Mouse (Mus musculus) CH12.LX (cell line): Measurements from ENCODE around the gene Rfx5. TPM values are rescaled to one million over a fixed set of nuclear protein-coding genes. Genes with fewer than 3 reads are reported as not detected.
"Not testable (repeated sequence)": the region's sequence is repeated elsewhere in the genome, so short reads cannot be mapped to it uniquely, and the experiment has no call there.

Experiments used
- DNase-seq: peaks from one replicate; pipeline ENCODE4 v3.0.0-alpha.2; 2013; ENCODE audit errors: extremely low read depth
- H3K27ac ChIP-seq: 2 replicates; pipeline ENCODE4 v1.5.1; 2012; ENCODE audit warnings: low read depth, mild to moderate bottlenecking, control low read depth, moderate library complexity; ENCODE audit not compliant: insufficient read depth
- H3K27me3 ChIP-seq: replicated peaks from 2 replicates; pipeline ENCODE3; 2012; ENCODE audit warnings: inconsistent platforms
- H3K36me3 ChIP-seq, 2 experiments: replicated peaks in 1 of 2; 2 replicates each; pipeline versions ENCODE3 to v1.6.1; 2012; ENCODE audit warnings: inconsistent platforms in 1 of 2, low read length in 1 of 2, mild to moderate bottlenecking in 1 of 2, mixed read lengths in 1 of 2, moderate library complexity in 1 of 2; ENCODE audit not compliant: control insufficient read depth in 1 of 2, insufficient read depth in 1 of 2
- H3K4me1 ChIP-seq, 2 experiments: 2 replicates each; pipeline ENCODE4 v1.6.1; 2012; ENCODE audit warnings: inconsistent platforms in 1 of 2, moderate library complexity in 1 of 2; ENCODE audit not compliant: insufficient read depth in 2 of 2, control insufficient read depth in 1 of 2
- H3K4me2 ChIP-seq: 2 replicates; pipeline ENCODE4 v1.6.1; 2012; ENCODE audit warnings: low read depth, mild to moderate bottlenecking, control low read depth; ENCODE audit not compliant: poor library complexity, insufficient read depth, severe bottlenecking
- H3K4me3 ChIP-seq, 3 experiments: fragments of 150-350 bp in 1 of 3; sonication (generic) in 1 of 3; replicated peaks in 1 of 3; 2 replicates each; pipeline versions ENCODE3 to v1.5.1; 2011 to 2012; ENCODE audit warnings: low read depth in 2 of 3, low read length in 2 of 3, mild to moderate bottlenecking in 2 of 3, moderate library complexity in 2 of 3, control low read depth in 1 of 3, improper control_type of control experiment in 1 of 3, inconsistent platforms in 1 of 3, mixed read lengths in 1 of 3; ENCODE audit not compliant: poor library complexity in 1 of 3
- H3K79me2 ChIP-seq: replicated peaks from 2 replicates; pipeline ENCODE4 v1.6.1; 2012; ENCODE audit warnings: mild to moderate bottlenecking, moderate library complexity; ENCODE audit not compliant: control insufficient read depth, poor library complexity, insufficient read depth, severe bottlenecking; ENCODE audit errors: extremely low read depth
- H3K9ac ChIP-seq: 2 replicates; pipeline ENCODE4 v1.6.1; 2012; ENCODE audit warnings: low read depth, mild to moderate bottlenecking, control low read depth, moderate library complexity; ENCODE audit not compliant: insufficient read depth
- H3K9me3 ChIP-seq: replicated peaks from 2 replicates; pipeline ENCODE3; 2012; ENCODE audit warnings: low read length, inconsistent platforms, mixed read lengths
- CHD1 ChIP-seq: IDR thresholded peaks from 2 replicates; pipeline ENCODE4 v1.6.1; 2012; ENCODE audit warnings: low read depth, low read length, improper control_type of control experiment, inconsistent platforms
- ETS1 ChIP-seq: conservative IDR thresholded peaks from 2 replicates; pipeline ENCODE4 v1.6.1; 2012; ENCODE audit warnings: low read depth, mild to moderate bottlenecking, inconsistent platforms, low read length, improper control_type of control experiment, moderate library complexity
- HCFC1 ChIP-seq: IDR thresholded peaks from 2 replicates; pipeline ENCODE4 v1.6.1; 2012; ENCODE audit warnings: low read depth, mild to moderate bottlenecking, inconsistent platforms, low read length, improper control_type of control experiment
- JUN ChIP-seq: IDR thresholded peaks from 2 replicates; pipeline ENCODE4 v1.6.1; 2011; ENCODE audit warnings: low read depth, mild to moderate bottlenecking, low read length, improper control_type of control experiment, moderate library complexity; ENCODE audit not compliant: insufficient read depth
- KAT2A ChIP-seq: IDR thresholded peaks from 2 replicates; pipeline ENCODE4 v1.6.1; 2012; ENCODE audit warnings: low read length, improper control_type of control experiment, inconsistent platforms; ENCODE audit not compliant: insufficient replicate concordance
- MXI1 ChIP-seq: IDR thresholded peaks from 2 replicates; pipeline ENCODE4 v1.6.1; 2011; ENCODE audit warnings: mild to moderate bottlenecking, low read depth, low read length, improper control_type of control experiment
- SIN3A ChIP-seq: IDR thresholded peaks from 2 replicates; pipeline ENCODE4 v1.6.1; 2012; ENCODE audit warnings: low read length, improper control_type of control experiment, inconsistent platforms
- SMC3 ChIP-seq: IDR thresholded peaks from 2 replicates; pipeline ENCODE4 v1.6.1; 2011; ENCODE audit warnings: low read depth, low read length, improper control_type of control experiment
- UBTF ChIP-seq: IDR thresholded peaks from 2 replicates; pipeline ENCODE4 v1.6.1; 2012; ENCODE audit warnings: low read depth, mild to moderate bottlenecking, inconsistent platforms, low read length, improper control_type of control experiment, moderate library complexity
- ZC3H11A ChIP-seq: IDR thresholded peaks from 2 replicates; pipeline ENCODE4 v1.6.1; 2012; ENCODE audit warnings: low read depth, mild to moderate bottlenecking, inconsistent platforms, low read length, improper control_type of control experiment
- dilution Hi-C: fragments of 300-500 bp; cut with MboI; formaldehyde crosslinking; loops from 2 replicates; pipeline ENCODE4 v1.14.3; 2020; ENCODE audit warnings: low sequenced_read_pairs; ENCODE audit not compliant: extremely low pct_unique_long_range_greater_than_20kb, extremely low pct_ligation_motif_present
- in situ Hi-C: fragments of 300-500 bp; cut with MboI; formaldehyde crosslinking; loops from 3 replicates; pipeline ENCODE4 v1.14.3; 2019; ENCODE audit warnings: low sequenced_read_pairs, low pct_ligation_motif_present, low pct_unique_long_range_greater_than_20kb, mixed read lengths
- polyA plus RNA-seq: library from polyadenylated mRNA; unstranded; fragments of >175 nt; gene quantifications from 2 replicates; pipeline ENCODE4 v1.2.1, GENCODE M21; 2012; ENCODE audit warnings: low read depth; ENCODE audit not compliant: insufficient read length
- total RNA-seq, 2 experiments: library from RNA; depleted of rRNA; stranded (reverse); fragments of 300-350 nt in 1 of 2; fragments of >200 nt in 1 of 2; gene quantifications; 2 replicates each; pipeline ENCODE4 v1.2.3; 2012 to 2014

Gene Rfx5
- total and polyA plus RNA-seq, 3 experiments, result 11.4 to 22.0 (median 15.4) TPM

- H3K27ac ChIP-seq, result no peak overlapping the region
- DNase-seq, result no peak
- TF ChIP-seq KAT2A (no peak), HCFC1 (no peak), ZC3H11A (no peak), SMC3 (no peak), ETS1 (no peak), UBTF (no peak), MXI1 (no peak), CHD1 (no peak)
- dilution Hi-C loops, result no loop called here
- H3K4me2 ChIP-seq, result no peak overlapping the region
- no peak overlapping the region for H3K4me3 ChIP-seq
- no peaks in the 10 kb centered on the region for H3K9me3 ChIP-seq
- H3K4me1 ChIP-seq, result peaks cover 6 to 10% of the 10 kb centered on the region in 2 experiments
- no peaks in the 10 kb centered on the region for H3K79me2 ChIP-seq
- H3K9ac ChIP-seq, result no peak overlapping the region
- in situ Hi-C loops, result no loop called here
- no peaks in the 10 kb centered on the region for H3K36me3 ChIP-seq
- peaks cover 3% of the 10 kb centered on the region for H3K27me3 ChIP-seq
Observed at GRCm38 (mm10) chr3:94922333-94922732, 31.5 kb upstream of the Rfx5 start.

GRCm38 (mm10) chr3:94924688-94925087 lies 29.2 kb upstream of the Rfx5 start:
- Histone ChIP-seq H3K9me3 (no peaks in the 10 kb centered on the region), H3K27me3 (peaks cover 3% of the 10 kb centered on the region), H3K4me2 (no peak overlapping the region), H3K9ac (no peak overlapping the region), H3K4me3 (no peak overlapping the region), H3K79me2 (no peaks in the 10 kb centered on the region), H3K36me3 (no peaks in the 10 kb centered on the region), H3K27ac (no peak overlapping the region), H3K4me1 (no peaks in the 10 kb centered on the region; a peak in 1 of 4 replicates)
- dilution Hi-C loops, result no loop called here
- TF ChIP-seq SIN3A (no peak), JUN (no peak)
- in situ Hi-C loops, result no loop called here
- no peak for DNase-seq

DNA sequence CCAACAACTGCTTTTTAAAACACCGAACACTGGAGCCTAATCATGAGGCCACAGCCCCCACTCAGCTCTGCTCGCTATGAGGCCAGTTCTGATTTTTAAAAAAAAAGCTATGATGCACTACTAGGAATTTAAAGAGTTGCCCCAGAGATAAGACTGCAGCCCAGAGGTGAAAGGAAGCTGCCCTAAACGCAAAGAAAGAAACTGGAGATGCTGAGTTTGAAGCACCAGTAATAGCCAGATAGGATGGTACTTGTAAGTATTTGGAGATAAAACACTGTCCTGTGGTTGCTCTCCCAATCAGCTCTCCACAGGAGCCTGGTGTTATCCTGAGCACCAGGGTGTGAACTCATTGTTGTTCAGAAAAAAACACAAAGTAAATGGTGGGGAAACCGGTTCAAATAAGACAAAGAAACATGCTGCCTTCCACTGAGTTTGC lies 27.6 kb upstream of the Rfx5 start:
- H3K9ac ChIP-seq, in situ Hi-C loops, H3K27me3 ChIP-seq, H3K79me2 ChIP-seq, H3K36me3 ChIP-seq, H3K4me3 ChIP-seq, H3K27ac ChIP-seq, DNase-seq, dilution Hi-C loops, H3K4me2 ChIP-seq, H3K9me3 ChIP-seq, H3K4me1 ChIP-seq: not testable (repeated sequence)

DNA sequence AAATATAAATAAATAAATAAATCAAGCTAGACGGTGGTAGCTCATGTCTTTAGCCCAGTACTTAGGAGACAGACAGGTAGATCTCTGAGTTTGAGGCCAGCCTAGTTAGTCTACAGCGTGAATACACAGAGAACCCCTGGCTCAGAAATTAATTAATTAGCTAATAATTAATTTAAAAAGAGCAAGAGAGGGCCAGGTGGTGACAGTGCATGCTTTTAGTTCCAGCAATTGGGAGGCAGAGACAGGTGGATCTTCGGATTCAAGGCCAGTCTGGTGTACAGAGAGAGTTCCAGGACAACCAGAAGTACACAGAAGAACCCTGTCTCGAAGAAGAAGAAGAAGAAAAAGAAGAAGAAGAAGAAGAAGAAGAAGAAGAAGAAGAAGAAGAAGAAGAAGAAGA lies 24.9 kb upstream of the Rfx5 start:
- H3K4me3 ChIP-seq, H3K9ac ChIP-seq, H3K79me2 ChIP-seq, H3K4me1 ChIP-seq, H3K9me3 ChIP-seq, in situ Hi-C loops, H3K27ac ChIP-seq, DNase-seq, H3K4me2 ChIP-seq, H3K27me3 ChIP-seq, dilution Hi-C loops, H3K36me3 ChIP-seq: not testable (repeated sequence)

- H3K9me3 ChIP-seq, H3K27ac ChIP-seq, H3K36me3 ChIP-seq, H3K4me1 ChIP-seq, H3K27me3 ChIP-seq, DNase-seq, H3K9ac ChIP-seq, in situ Hi-C loops, dilution Hi-C loops, H3K4me3 ChIP-seq, H3K79me2 ChIP-seq, H3K4me2 ChIP-seq: not testable (repeated sequence)
Observed at GRCm38 (mm10) chr3:94930386-94931266, 23.2 kb upstream of the Rfx5 start.
